Mouse (Mus musculus): ENCODE results near the gene Dpp6. TPM values are rescaled to one million over a fixed set of nuclear protein-coding genes. Genes with fewer than 3 reads are reported as not detected.

The Dpp6 gene
- polyA plus RNA-seq, 1 experiment from 2014 or later: 88.3 TPM

GRCm38 (mm10) chr5:27416571-27416970 is 599.6 kb downstream of the Dpp6 start:
- ATAC-seq (ENCODE audit: low FRiP score): no peak
- H3K4me2 ChIP-seq: no peak overlapping the region
- 67% methylated on average over 4 of the region's 4 CpGs for WGBS

GRCm38 (mm10) chr5:27417398-27417797 is 600.4 kb downstream of the Dpp6 start:
- no peak overlapping the region for H3K27ac ChIP-seq (replicated peaks)
- no peak overlapping the region for H3K9ac ChIP-seq (replicated peaks)
- H3K4me3 ChIP-seq (replicated peaks): no peak overlapping the region
- no peaks in the 10 kb centered on the region for H3K27me3 ChIP-seq (replicated peaks)
- WGBS: 80% methylated on average over 7 of the region's 7 CpGs
- H3K36me3 ChIP-seq: no peaks in the 10 kb centered on the region
- no peaks in the 10 kb centered on the region for H3K9me3 ChIP-seq (replicated peaks)
- ATAC-seq (ENCODE audit: low FRiP score): no peak
- peaks cover 5% of the 10 kb centered on the region; the same call in 1 of the 2 replicates for H3K4me1 ChIP-seq
- no peak overlapping the region for H3K4me2 ChIP-seq

More at GRCm38 (mm10) chr5:27416571-27416970, 599.6 kb downstream of the Dpp6 start:
- Histone ChIP-seq H3K27ac (replicated peaks) (no peak overlapping the region), H3K4me3 (replicated peaks) (no peak overlapping the region), H3K27me3 (replicated peaks) (no peaks in the 10 kb centered on the region), H3K4me1 (peaks cover 5% of the 10 kb centered on the region; the same call in 1 of the 2 replicates), H3K9ac (replicated peaks) (no peak overlapping the region), H3K9me3 (replicated peaks) (no peaks in the 10 kb centered on the region), H3K36me3 (no peaks in the 10 kb centered on the region)

DNA sequence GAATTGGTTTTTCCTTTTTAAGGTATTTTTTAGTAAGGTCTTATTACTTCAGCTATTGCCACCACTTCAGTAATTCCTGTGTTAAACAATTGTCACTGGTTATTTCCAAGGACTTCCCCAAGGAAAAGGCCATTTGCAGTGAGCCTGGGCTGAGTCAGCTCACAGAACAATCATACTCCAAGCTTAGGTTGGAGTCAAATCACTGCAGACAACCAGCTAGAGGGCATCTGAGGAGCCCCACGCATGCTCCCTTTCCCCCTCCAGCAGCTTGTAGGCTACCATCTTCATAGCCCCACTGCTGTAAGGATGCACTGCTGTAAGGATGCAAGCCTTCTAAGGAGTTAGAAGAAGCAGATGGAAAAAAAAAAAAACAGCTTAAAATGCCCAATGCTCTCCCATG is 601.9 kb downstream of the Dpp6 start:
- no peaks in the 10 kb centered on the region for H3K36me3 ChIP-seq
- H3K4me3 ChIP-seq (replicated peaks): no peak overlapping the region
- H3K4me2 ChIP-seq: no peak overlapping the region
- no peak overlapping the region for H3K9ac ChIP-seq (replicated peaks)
- no peak overlapping the region for H3K27ac ChIP-seq (replicated peaks)
- peaks cover 5% of the 10 kb centered on the region; the same call in 1 of the 2 replicates for H3K4me1 ChIP-seq
- no peaks in the 10 kb centered on the region for H3K27me3 ChIP-seq (replicated peaks)
- WGBS: 64% methylated on average over 1 of the region's 1 CpGs
- H3K9me3 ChIP-seq (replicated peaks): no peaks in the 10 kb centered on the region
- no peak for ATAC-seq (ENCODE audit: low FRiP score)

- Histone ChIP-seq H3K9me3 (replicated peaks) (no peaks in the 10 kb centered on the region), H3K36me3 (no peaks in the 10 kb centered on the region), H3K27ac (replicated peaks) (no peak overlapping the region), H3K4me2 (no peak overlapping the region), H3K4me1 (peaks cover 6% of the 10 kb centered on the region; the same call in 1 of the 2 replicates), H3K9ac (replicated peaks) (no peak overlapping the region), H3K4me3 (replicated peaks) (no peak overlapping the region), H3K27me3 (replicated peaks) (no peaks in the 10 kb centered on the region)
- ATAC-seq (ENCODE audit: low FRiP score): no peak
- 75% methylated on average over 4 of the region's 4 CpGs for WGBS
Observed at GRCm38 (mm10) chr5:27421090-27421635, 604.2 kb downstream of the Dpp6 start.

- no peaks in the 10 kb centered on the region for H3K36me3 ChIP-seq
- no peak overlapping the region for H3K9ac ChIP-seq (replicated peaks)
- H3K27ac ChIP-seq (replicated peaks): no peak overlapping the region
- no peak overlapping the region for H3K4me2 ChIP-seq
- H3K4me3 ChIP-seq (replicated peaks): no peak overlapping the region
- ATAC-seq (ENCODE audit: low FRiP score): no peak
- peaks cover 6% of the 10 kb centered on the region; the same call in 1 of the 2 replicates for H3K4me1 ChIP-seq
- H3K9me3 ChIP-seq (replicated peaks): no peaks in the 10 kb centered on the region
- H3K27me3 ChIP-seq (replicated peaks): no peaks in the 10 kb centered on the region
- WGBS: 59% methylated on average over 3 of the region's 3 CpGs
Observed at GRCm38 (mm10) chr5:27423766-27424165, 606.8 kb downstream of the Dpp6 start.

GRCm38 (mm10) chr5:27424484-27425080 is 607.6 kb downstream of the Dpp6 start:
- no peaks in the 10 kb centered on the region for H3K27me3 ChIP-seq (replicated peaks)
- H3K4me2 ChIP-seq: no peak overlapping the region
- H3K4me1 ChIP-seq: peaks cover 6% of the 10 kb centered on the region; the same call in 1 of the 2 replicates
- H3K4me3 ChIP-seq (replicated peaks): no peak overlapping the region
- no peaks in the 10 kb centered on the region for H3K9me3 ChIP-seq (replicated peaks)
- no peaks in the 10 kb centered on the region for H3K36me3 ChIP-seq
- H3K27ac ChIP-seq (replicated peaks): no peak overlapping the region
- WGBS: 64% methylated on average over 3 of the region's 3 CpGs
- no peak for ATAC-seq (ENCODE audit: low FRiP score)
- no peak overlapping the region for H3K9ac ChIP-seq (replicated peaks)

- 50% methylated on average over 1 of the region's 1 CpGs for WGBS
- no peaks in the 10 kb centered on the region for H3K9me3 ChIP-seq (replicated peaks)
- H3K4me2 ChIP-seq: no peak overlapping the region
- no peaks in the 10 kb centered on the region for H3K27me3 ChIP-seq (replicated peaks)
- no peak overlapping the region for H3K27ac ChIP-seq (replicated peaks)
- ATAC-seq (ENCODE audit: low FRiP score): no peak
- H3K9ac ChIP-seq (replicated peaks): no peak overlapping the region
- H3K36me3 ChIP-seq: no peaks in the 10 kb centered on the region
- no peak overlapping the region for H3K4me3 ChIP-seq (replicated peaks)
- peaks cover 6% of the 10 kb centered on the region; the same call in 1 of the 2 replicates for H3K4me1 ChIP-seq
Observed at GRCm38 (mm10) chr5:27426200-27426599, 609.2 kb downstream of the Dpp6 start.

- ATAC-seq (ENCODE audit: low FRiP score): no peak
- Histone ChIP-seq H3K4me1 (no peaks in the 10 kb centered on the region), H3K4me2 (no peak overlapping the region), H3K27me3 (replicated peaks) (no peaks in the 10 kb centered on the region), H3K27ac (replicated peaks) (no peak overlapping the region), H3K4me3 (replicated peaks) (no peak overlapping the region), H3K36me3 (no peaks in the 10 kb centered on the region), H3K9ac (replicated peaks) (no peak overlapping the region), H3K9me3 (replicated peaks) (no peaks in the 10 kb centered on the region)
Observed at GRCm38 (mm10) chr5:27433584-27433983, 616.6 kb downstream of the Dpp6 start.

- no peak overlapping the region for H3K27ac ChIP-seq (replicated peaks)
- H3K36me3 ChIP-seq: no peaks in the 10 kb centered on the region; the same call in 1 of the 2 replicates
- no peak for ATAC-seq (ENCODE audit: low FRiP score)
Observed at GRCm38 (mm10) chr5:27453201-27453845, 636.3 kb downstream of the Dpp6 start.

GRCm38 (mm10) chr5:27454386-27454785 is 637.4 kb downstream of the Dpp6 start:
- no peaks in the 10 kb centered on the region; the same call in 1 of the 2 replicates for H3K36me3 ChIP-seq
- WGBS: 92% methylated on average over 3 of the region's 3 CpGs
- no peak overlapping the region for H3K9ac ChIP-seq (replicated peaks)
- no peak for ATAC-seq (ENCODE audit: low FRiP score)
- no peak overlapping the region for H3K27ac ChIP-seq (replicated peaks)
- no peak overlapping the region for H3K4me2 ChIP-seq
- H3K4me1 ChIP-seq: no peaks in the 10 kb centered on the region
- H3K27me3 ChIP-seq (replicated peaks): no peaks in the 10 kb centered on the region
- H3K9me3 ChIP-seq (replicated peaks): no peaks in the 10 kb centered on the region
- no peak overlapping the region for H3K4me3 ChIP-seq (replicated peaks)

More at GRCm38 (mm10) chr5:27453201-27453845, 636.3 kb downstream of the Dpp6 start:
- no peak overlapping the region for H3K9ac ChIP-seq (replicated peaks)
- no peaks in the 10 kb centered on the region for H3K9me3 ChIP-seq (replicated peaks)
- no peaks in the 10 kb centered on the region for H3K4me1 ChIP-seq
- H3K4me2 ChIP-seq: no peak overlapping the region
- no peaks in the 10 kb centered on the region for H3K27me3 ChIP-seq (replicated peaks)
- H3K4me3 ChIP-seq (replicated peaks): no peak overlapping the region
- 38% methylated on average over 3 of the region's 3 CpGs for WGBS

- Histone ChIP-seq H3K9ac (replicated peaks) (no peak overlapping the region), H3K27ac (replicated peaks) (no peak overlapping the region), H3K4me3 (replicated peaks) (no peak overlapping the region), H3K27me3 (replicated peaks) (no peaks in the 10 kb centered on the region), H3K4me1 (no peaks in the 10 kb centered on the region), H3K36me3 (no peaks in the 10 kb centered on the region), H3K9me3 (replicated peaks) (no peaks in the 10 kb centered on the region), H3K4me2 (no peak overlapping the region)
- 51% methylated on average over 1 of the region's 1 CpGs for WGBS
- ATAC-seq (ENCODE audit: low FRiP score): no peak
Observed at GRCm38 (mm10) chr5:27456981-27457380, 640.0 kb downstream of the Dpp6 start.

- Histone ChIP-seq H3K9ac (replicated peaks) (no peak overlapping the region), H3K36me3 (no peaks in the 10 kb centered on the region), H3K4me2 (no peak overlapping the region), H3K9me3 (replicated peaks) (no peaks in the 10 kb centered on the region), H3K27ac (replicated peaks) (no peak overlapping the region), H3K27me3 (replicated peaks) (no peaks in the 10 kb centered on the region), H3K4me3 (replicated peaks) (no peak overlapping the region), H3K4me1 (no peaks in the 10 kb centered on the region)
- WGBS: 64% methylated on average over 1 of the region's 1 CpGs
- no peak for ATAC-seq (ENCODE audit: low FRiP score)
Observed at GRCm38 (mm10) chr5:27457686-27458085, 640.7 kb downstream of the Dpp6 start.
